ENCODE assay signal across 12 mouse cellular contexts in the genomic region with DNA sequence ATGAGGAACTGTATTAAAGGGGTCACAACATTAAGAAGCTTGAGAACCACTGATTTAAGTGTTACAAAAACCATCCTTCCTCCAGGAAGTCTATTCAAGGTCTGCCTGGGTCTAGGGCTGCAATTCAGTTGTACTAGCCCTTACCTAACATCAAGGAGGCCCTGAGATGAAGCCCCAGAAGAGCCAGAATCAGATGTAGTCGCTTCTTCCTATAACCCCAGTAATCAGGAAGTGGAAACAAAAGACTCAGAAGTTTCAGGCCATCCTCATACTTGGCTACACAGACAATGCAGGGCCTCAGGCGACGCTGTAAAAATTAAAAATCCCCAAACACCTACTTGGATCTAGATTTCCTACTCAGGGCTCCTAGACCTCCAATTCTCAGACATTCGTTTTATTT.
"Had no signal": no experiment of that assay in that cellular context is flagged by ENCODE, and none has a peak within 500 bp of the region (broad histone marks: within the 10 kb centered on the region; RNA-seq: fewer than 3 reads in every experiment).

No protein-coding gene starts in this region.

- H3K4me3 ChIP-seq: limb, embryonic 15.5 days; liver, embryonic 13.5 days; midbrain, embryonic 12.5 days had no signal

- H3K27ac ChIP-seq: limb, embryonic 15.5 days; liver, embryonic 13.5 days; midbrain, embryonic 12.5 days; stomach, postnatal 0 days had no signal

- H3K36me3 ChIP-seq: limb, embryonic 15.5 days; liver, embryonic 13.5 days; midbrain, embryonic 12.5 days had no signal

- H3K27me3 ChIP-seq: limb, embryonic 15.5 days; liver, embryonic 13.5 days; midbrain, embryonic 12.5 days had no signal

- DNase-seq: kidney, adult 8-10 months; kidney, postnatal 25 days; layer of hippocampus, adult 9-11 months; layer of hippocampus, postnatal 36 days; liver, embryonic 13.5 days; lung, adult 18-20 months; lung, postnatal 36 days; right cerebral cortex, postnatal 4 days; thymus, postnatal 36 days had no signal
